Mouse (Mus musculus) spleen, postnatal 14 days (tissue): ENCODE measurements around the gene Rplp1.

ENCODE experiments used
- DNase-seq, 2 experiments: peaks; one replicate each; pipeline ENCODE4 v3.0.0; 2021 to 2022; ENCODE audit warnings: low spot score in 2 of 2

Gene Rplp1

GRCm38 (mm10) chr9:61877373-61878112, 36.8 kb downstream of the Rplp1 start:
- no peak for DNase-seq

- DNase-seq, result no peak
Measured at GRCm38 (mm10) chr9:61873325-61873724, 41.0 kb downstream of the Rplp1 start.

- no peak for DNase-seq
Measured at GRCm38 (mm10) chr9:61872246-61872941, 41.9 kb downstream of the Rplp1 start.

- DNase-seq, result no peak
Measured at GRCm38 (mm10) chr9:61871839-61872238, 42.5 kb downstream of the Rplp1 start.

DNA sequence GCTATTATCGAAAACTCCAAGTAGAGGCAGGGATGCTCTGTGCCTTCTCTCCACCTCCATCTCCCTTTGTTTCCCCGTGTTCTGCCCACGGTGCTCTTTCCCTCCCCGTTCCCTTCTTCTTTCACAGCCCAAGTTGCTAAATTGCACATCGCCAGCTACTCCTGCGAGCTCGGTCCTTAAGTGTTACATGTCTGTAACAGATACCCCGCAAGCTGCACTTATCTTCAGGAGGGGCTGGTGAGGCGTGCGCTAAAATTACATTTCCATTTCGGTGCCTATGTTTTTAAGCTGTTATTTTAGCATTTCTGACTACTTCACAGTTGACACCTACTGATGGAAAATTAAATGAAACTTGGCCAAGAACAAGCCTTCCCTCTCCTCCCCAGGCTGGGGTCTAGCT, 46.7 kb downstream of the Rplp1 start:
- no peak for DNase-seq
